Mouse (Mus musculus) retina, postnatal 7 days (tissue): ENCODE measurements around the gene Ndufaf2.

Source experiments
- DNase-seq: peaks from one replicate; pipeline ENCODE4 v3.0.0-alpha.2; 2012; ENCODE audit warnings: low read depth, low spot score

Ndufaf2 gene

GRCm38 (mm10) chr13:108039902-108040301 is 118.5 kb downstream of the Ndufaf2 start:
- DNase-seq = no peak

GRCm38 (mm10) chr13:108039375-108039774 is 119.0 kb downstream of the Ndufaf2 start:
- no peak for DNase-seq

- DNase-seq = no peak
These were observed 125.6 kb downstream of the Ndufaf2 start for GRCm38 (mm10) chr13:108032789-108033188.

GRCm38 (mm10) chr13:108025802-108026201 is 132.6 kb downstream of the Ndufaf2 start:
- DNase-seq = no peak

DNA sequence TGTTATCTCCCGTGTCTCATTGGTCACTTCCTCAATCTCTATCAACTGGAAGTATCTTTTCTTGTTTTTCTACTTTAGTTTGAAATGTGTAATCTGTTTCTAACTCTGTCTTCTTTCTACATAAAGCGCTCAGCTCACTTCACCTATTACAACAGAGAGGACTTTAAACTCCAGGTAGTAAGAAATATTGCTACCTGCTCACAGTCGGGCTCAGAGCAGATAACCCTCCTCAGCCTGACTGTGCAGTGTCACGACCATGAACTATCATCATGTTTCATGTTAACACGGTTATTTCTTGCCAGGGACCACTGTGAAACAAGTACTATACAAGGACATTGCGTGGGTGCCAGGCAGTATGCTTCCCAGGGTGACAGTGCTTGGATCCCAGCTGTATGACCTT is 141.1 kb downstream of the Ndufaf2 start:
- DNase-seq = no peak

DNA sequence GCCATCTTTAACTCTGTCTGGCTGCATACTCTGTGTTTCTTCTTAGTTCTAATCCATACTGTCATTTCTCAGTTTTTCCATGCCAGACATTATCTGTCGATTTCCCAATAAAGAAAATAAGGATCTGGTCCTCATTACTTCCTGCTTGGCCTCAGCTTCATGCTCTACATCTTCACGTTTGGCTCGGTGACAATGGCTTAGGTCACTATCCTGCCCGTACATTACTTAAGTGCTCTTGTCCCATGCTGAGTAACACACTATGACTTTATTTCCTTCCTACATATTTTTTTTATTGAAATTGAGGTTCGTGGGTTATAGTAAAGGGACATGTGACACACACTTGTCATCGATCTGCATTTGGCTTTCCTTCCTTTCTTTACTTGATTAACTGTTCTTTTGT is 143.3 kb downstream of the Ndufaf2 start:
- DNase-seq = no peak

- no peak for DNase-seq
These were observed 144.6 kb downstream of the Ndufaf2 start for GRCm38 (mm10) chr13:108013839-108014238.

DNA sequence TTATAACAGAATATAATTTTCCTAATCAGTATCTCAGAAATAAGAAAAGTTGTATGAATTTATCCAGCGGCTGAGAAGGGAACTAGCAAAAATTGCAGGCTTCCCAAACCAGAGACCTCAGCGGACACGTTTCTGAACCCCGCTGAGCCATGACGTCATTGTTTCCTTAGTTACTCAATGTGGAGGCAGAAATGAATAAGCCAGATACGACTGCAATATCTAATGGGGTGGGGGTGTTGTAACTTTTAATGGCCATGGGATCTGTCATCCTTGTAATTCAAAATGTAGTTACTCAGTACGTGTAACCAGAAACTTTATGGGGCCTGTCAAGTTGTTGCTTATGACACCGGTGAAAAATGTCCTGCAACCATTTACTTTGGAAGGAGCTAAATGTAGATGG is 145.3 kb downstream of the Ndufaf2 start:
- no peak for DNase-seq

- DNase-seq = no peak
These were observed 150.6 kb downstream of the Ndufaf2 start for GRCm38 (mm10) chr13:108007861-108008260.

DNA sequence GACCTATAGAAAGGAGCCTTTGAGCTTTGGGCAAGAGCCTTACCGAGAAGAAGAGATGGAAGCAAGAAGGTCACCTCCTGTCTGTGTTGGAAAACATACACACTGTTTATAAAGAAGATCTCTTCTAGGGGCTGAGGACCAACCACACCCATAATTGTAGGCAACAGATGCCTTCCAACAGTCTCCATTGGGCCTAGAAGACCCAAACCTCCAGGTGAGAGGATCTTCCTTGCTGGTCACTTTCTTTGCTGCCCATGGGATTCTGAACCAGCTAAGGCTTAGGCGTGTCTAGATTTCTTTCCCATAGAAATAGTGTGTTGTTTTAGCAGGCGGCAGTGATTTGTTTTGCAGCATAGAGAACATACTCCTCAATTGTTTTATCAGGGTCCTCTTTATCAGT is 162.1 kb downstream of the Ndufaf2 start:
- DNase-seq = no peak

GRCm38 (mm10) chr13:107995211-107995610 is 163.2 kb downstream of the Ndufaf2 start:
- no peak for DNase-seq

DNA sequence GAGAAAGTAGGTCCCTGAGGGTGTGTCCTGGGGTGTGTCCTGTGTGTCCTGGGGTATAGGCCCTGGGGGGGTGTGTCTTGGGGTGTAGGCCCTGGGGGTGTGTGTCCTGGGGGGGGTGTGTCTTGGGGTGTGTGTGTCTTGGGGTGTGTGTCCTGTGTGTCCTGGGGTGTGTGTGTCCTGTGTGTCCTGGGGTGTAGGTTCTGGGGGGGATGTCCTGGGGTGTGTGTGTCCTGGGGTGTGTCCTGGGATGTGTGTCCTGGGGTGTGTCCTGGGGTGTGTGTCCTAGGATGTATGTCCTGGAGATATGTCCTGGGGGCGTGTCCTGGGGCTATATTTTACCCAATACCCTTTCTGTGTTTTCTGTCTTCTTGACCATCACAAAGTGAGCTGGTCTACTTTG is 165.8 kb downstream of the Ndufaf2 start:
- no peak for DNase-seq

DNA sequence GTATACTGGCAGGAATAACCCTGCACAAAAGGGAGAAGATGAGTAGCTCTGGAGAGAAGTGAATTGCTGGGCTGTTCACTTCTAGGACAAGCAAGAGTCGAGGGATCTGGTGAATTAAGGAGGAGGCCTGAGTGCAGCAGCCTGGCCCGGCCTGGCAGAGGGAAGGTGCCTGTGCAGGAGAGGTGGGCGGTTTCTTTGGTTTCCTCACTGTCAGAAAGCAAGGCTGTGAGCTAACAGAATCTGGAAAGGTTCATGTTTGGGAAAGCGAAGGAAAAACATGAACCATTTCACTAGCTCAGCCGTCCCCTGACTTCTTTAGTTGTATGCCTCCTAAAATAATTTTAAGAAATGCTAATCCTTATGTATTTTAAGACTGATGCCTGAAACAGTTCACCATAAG is 173.8 kb downstream of the Ndufaf2 start:
- no peak for DNase-seq

DNA sequence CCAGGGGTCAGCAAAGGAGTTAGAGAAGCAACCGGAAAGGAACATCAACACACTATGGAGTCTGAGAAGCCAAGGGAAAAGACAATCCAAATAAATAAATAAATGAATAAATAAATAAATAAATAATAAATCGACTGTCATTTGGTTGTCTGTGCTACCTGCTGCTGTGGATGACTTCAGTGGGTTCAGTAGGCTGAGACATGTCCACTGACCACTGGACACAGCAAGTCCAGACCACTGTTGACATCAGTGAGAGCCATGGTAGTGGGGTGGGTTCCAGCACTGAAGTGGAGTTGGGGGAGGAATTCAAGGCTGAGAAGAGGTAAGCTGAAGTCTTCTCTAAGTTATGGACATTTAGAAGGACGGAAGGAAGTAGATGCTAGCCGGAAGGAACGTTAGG is 174.2 kb downstream of the Ndufaf2 start:
- DNase-seq = no peak

DNA sequence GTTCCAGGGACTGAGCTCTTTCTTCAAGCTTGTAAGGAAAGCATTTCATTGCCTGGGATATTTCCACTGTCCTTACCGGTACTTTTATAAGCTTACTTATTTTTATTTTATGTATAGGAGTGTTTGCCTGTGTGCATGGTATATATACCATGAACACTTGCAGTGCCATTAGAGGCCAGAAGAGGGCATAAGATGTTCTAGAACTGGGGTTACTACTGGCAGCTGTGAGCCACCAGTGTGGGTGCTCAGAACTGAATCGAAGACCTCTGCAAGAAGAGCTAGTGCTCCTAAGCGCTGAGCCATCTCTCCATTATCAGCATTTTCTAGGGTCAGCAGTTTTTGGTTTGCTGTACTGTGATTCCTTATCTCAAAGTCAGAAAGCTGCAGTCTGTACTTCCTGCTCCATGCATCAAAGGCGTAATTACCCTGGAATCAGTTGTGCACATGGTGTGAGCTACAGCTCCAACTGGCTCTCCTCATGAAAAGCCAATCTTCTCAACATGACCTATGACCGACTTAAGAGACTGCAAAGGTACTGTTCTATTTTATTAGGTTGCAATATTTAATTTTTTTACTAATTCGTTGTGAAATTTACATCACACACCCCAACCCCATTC is 175.1 kb downstream of the Ndufaf2 start:
- no peak for DNase-seq

- no peak for DNase-seq
These were observed 179.0 kb downstream of the Ndufaf2 start for GRCm38 (mm10) chr13:107979461-107979860.

GRCm38 (mm10) chr13:107976886-107977656 is 181.4 kb downstream of the Ndufaf2 start:
- no peak for DNase-seq

DNA sequence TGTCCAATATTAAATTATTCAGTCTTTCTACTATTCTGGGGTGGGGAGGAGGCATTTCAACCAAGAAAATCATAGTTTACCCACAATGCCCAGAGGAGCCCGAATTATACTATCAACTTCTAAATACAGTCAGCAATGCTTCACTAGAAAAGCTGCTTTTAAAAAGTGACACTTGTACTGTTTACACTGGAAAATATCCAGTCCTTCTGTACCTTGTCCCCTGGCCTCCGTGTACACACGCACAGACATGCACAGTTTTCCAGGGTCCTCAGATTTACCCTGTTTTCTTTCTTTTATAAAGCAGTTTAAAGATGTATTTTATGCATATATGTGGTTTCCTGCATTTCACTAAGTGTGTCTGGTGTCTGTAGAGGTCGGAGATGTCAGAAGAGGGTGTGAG is 186.0 kb downstream of the Ndufaf2 start:
- DNase-seq = no peak

DNA sequence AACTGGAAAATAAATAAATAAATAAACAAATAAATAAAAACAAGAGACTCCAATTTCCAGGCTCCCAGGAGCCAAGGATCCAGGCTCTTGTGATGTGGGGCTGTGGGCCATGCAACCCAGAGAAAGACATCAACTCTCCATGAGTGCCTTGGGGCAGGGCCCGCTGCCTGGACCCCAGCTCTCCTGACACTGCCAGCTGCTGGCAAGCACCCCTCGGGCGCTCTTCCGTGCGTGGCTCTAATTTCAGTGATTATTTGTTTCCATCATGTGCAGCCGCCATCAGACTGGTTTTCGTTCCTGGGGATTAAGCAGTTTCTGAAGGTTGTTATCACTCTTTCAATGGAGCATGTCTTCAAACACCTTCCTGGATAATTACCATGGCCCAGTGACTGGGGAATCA is 186.6 kb downstream of the Ndufaf2 start:
- DNase-seq = no peak

- DNase-seq = no peak
These were observed 187.8 kb downstream of the Ndufaf2 start for GRCm38 (mm10) chr13:107970422-107971142.

GRCm38 (mm10) chr13:107969961-107970391 is 188.4 kb downstream of the Ndufaf2 start:
- no peak for DNase-seq

- no peak for DNase-seq
These were observed 193.8 kb downstream of the Ndufaf2 start for GRCm38 (mm10) chr13:107964616-107965015.

DNA sequence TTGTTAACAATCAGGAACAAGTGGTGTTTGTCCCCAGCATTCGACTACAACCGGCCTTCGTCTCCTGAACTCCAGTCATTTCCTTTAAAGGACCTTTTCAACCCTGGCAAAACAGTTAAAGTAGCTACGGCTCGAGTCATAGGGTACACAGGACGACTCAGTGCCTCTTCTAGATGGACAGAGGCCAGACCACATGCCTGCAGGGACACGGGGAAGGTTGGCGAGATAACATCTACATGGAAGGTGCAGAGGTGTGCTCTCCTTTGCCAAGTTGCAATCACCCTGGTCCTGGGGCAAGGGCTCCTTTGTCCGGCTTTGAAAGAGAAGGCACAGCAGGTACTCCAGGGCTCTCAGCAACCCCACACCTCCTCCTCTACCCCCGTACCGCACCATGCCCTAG is 195.0 kb downstream of the Ndufaf2 start:
- no peak for DNase-seq
